Mouse (Mus musculus): ENCODE data around the gene Dnajb12. TPM values are rescaled to one million over a fixed set of nuclear protein-coding genes. Genes with fewer than 3 reads are reported as not detected.

Gene Dnajb12
- polyA plus RNA-seq, 1 experiment: not detected

GRCm38 (mm10) chr10:59907695-59908299 lies 28.4 kb downstream of the Dnajb12 start:
- TF ChIP-seq POLR2A (IDR thresholded peaks at IDR 0.05; ENCODE audit: insufficient read depth, low read depth, low read length) (no peak), CTCF (IDR thresholded peaks at IDR 0.05; ENCODE audit: insufficient read depth, low read depth, low read length) (no peak)
- Histone ChIP-seq H3K4me1 (ENCODE audit: control insufficient read depth, insufficient read depth, low read length) (peaks cover 33% of the 10 kb centered on the region), H3K4me3 (ENCODE audit: insufficient read depth, low read depth, low read length) (no peak overlapping the region), H3K27ac (ENCODE audit: insufficient read depth, low read depth, low read length) (no peak overlapping the region)
- WGBS: 36% methylated on average over 7 of the region's 7 CpGs

- no peak overlapping the region for H3K4me3 ChIP-seq (ENCODE audit: insufficient read depth, low read depth, low read length)
- WGBS: 65% methylated on average over 7 of the region's 7 CpGs
- H3K27ac ChIP-seq (ENCODE audit: insufficient read depth, low read depth, low read length): no peak overlapping the region
- TF ChIP-seq CTCF (IDR thresholded peaks at IDR 0.05; ENCODE audit: insufficient read depth, low read depth, low read length) (no peak), POLR2A (IDR thresholded peaks at IDR 0.05; ENCODE audit: insufficient read depth, low read depth, low read length) (no peak)
- H3K4me1 ChIP-seq (ENCODE audit: control insufficient read depth, insufficient read depth, low read length): peaks cover 29% of the 10 kb centered on the region
These were observed 29.5 kb downstream of the Dnajb12 start for GRCm38 (mm10) chr10:59908776-59909315.

GRCm38 (mm10) chr10:59909357-59909847 lies 30.0 kb downstream of the Dnajb12 start:
- no peak for TF ChIP-seq POLR2A (IDR thresholded peaks at IDR 0.05; ENCODE audit: insufficient read depth, low read depth, low read length)
- no peak for TF ChIP-seq CTCF (IDR thresholded peaks at IDR 0.05; ENCODE audit: insufficient read depth, low read depth, low read length)
- 17% methylated on average over 14 of the region's 14 CpGs for WGBS
- H3K4me3 ChIP-seq (ENCODE audit: insufficient read depth, low read depth, low read length): no peak overlapping the region
- H3K4me1 ChIP-seq (ENCODE audit: control insufficient read depth, insufficient read depth, low read length): peaks cover 29% of the 10 kb centered on the region
- H3K27ac ChIP-seq (ENCODE audit: insufficient read depth, low read depth, low read length): no peak overlapping the region

GRCm38 (mm10) chr10:59911091-59911490 lies 31.7 kb downstream of the Dnajb12 start:
- 56% methylated on average over 6 of the region's 6 CpGs for WGBS
- Histone ChIP-seq H3K27ac (ENCODE audit: insufficient read depth, low read depth, low read length) (no peak overlapping the region), H3K4me1 (ENCODE audit: control insufficient read depth, insufficient read depth, low read length) (peaks cover 29% of the 10 kb centered on the region), H3K4me3 (ENCODE audit: insufficient read depth, low read depth, low read length) (no peak overlapping the region)
- TF ChIP-seq POLR2A (IDR thresholded peaks at IDR 0.05; ENCODE audit: insufficient read depth, low read depth, low read length) (no peak), CTCF (IDR thresholded peaks at IDR 0.05; ENCODE audit: insufficient read depth, low read depth, low read length) (no peak)

GRCm38 (mm10) chr10:59911561-59912198 lies 32.3 kb downstream of the Dnajb12 start:
- H3K4me1 ChIP-seq (ENCODE audit: control insufficient read depth, insufficient read depth, low read length): peaks cover 34% of the 10 kb centered on the region
- H3K4me3 ChIP-seq (ENCODE audit: insufficient read depth, low read depth, low read length): no peak overlapping the region
- TF ChIP-seq POLR2A (IDR thresholded peaks at IDR 0.05; ENCODE audit: insufficient read depth, low read depth, low read length) (no peak), CTCF (IDR thresholded peaks at IDR 0.05; ENCODE audit: insufficient read depth, low read depth, low read length) (no peak)
- H3K27ac ChIP-seq (ENCODE audit: insufficient read depth, low read depth, low read length): no peak overlapping the region
- 26% methylated on average over 25 of the region's 25 CpGs for WGBS

GRCm38 (mm10) chr10:59915196-59915962 lies 36.0 kb downstream of the Dnajb12 start:
- WGBS: 95% methylated on average over 8 of the region's 8 CpGs
- H3K27ac ChIP-seq (ENCODE audit: insufficient read depth, low read depth, low read length): no peak overlapping the region

GRCm38 (mm10) chr10:59916159-59916558 lies 36.8 kb downstream of the Dnajb12 start:
- Histone ChIP-seq H3K4me1 (ENCODE audit: control insufficient read depth, insufficient read depth, low read length) (peaks cover 28% of the 10 kb centered on the region), H3K27ac (ENCODE audit: insufficient read depth, low read depth, low read length) (no peak overlapping the region), H3K4me3 (ENCODE audit: insufficient read depth, low read depth, low read length) (no peak overlapping the region)
- TF ChIP-seq POLR2A (IDR thresholded peaks at IDR 0.05; ENCODE audit: insufficient read depth, low read depth, low read length) (no peak), CTCF (IDR thresholded peaks at IDR 0.05; ENCODE audit: insufficient read depth, low read depth, low read length) (no peak)
- WGBS: 18% methylated on average over 4 of the region's 4 CpGs

More at GRCm38 (mm10) chr10:59915196-59915962, 36.0 kb downstream of the Dnajb12 start:
- Histone ChIP-seq H3K4me1 (ENCODE audit: control insufficient read depth, insufficient read depth, low read length) (peaks cover 22% of the 10 kb centered on the region), H3K4me3 (ENCODE audit: insufficient read depth, low read depth, low read length) (no peak overlapping the region)
- TF ChIP-seq CTCF (IDR thresholded peaks at IDR 0.05; ENCODE audit: insufficient read depth, low read depth, low read length): no peak

- Histone ChIP-seq H3K27ac (ENCODE audit: insufficient read depth, low read depth, low read length) (no peak overlapping the region), H3K4me3 (ENCODE audit: insufficient read depth, low read depth, low read length) (peak overlapping the region; percentile 12; the same call in 1 of the 2 replicates), H3K4me1 (ENCODE audit: control insufficient read depth, insufficient read depth, low read length) (peaks cover 28% of the 10 kb centered on the region)
- TF ChIP-seq POLR2A (IDR thresholded peaks at IDR 0.05; ENCODE audit: insufficient read depth, low read depth, low read length) (no peak), CTCF (IDR thresholded peaks at IDR 0.05; ENCODE audit: insufficient read depth, low read depth, low read length) (no peak)
- WGBS: 4% methylated on average over 10 of the region's 10 CpGs
These were observed 37.3 kb downstream of the Dnajb12 start for GRCm38 (mm10) chr10:59916649-59917048.

Data from olfactory bulb, adult 2 months (tissue).